Comparison of ENCODE assay signal across 19 mouse cellular contexts in genomic region chr15:100280626-100281025, GRCm38 (mm10). TPM values are rescaled to one million over a fixed set of nuclear protein-coding genes. Genes with fewer than 3 reads are reported as not detected.
"Had no signal": no experiment of that assay in that cellular context is flagged by ENCODE, and none has a peak within 500 bp of the region (broad histone marks: within the 10 kb centered on the region; RNA-seq: fewer than 3 reads in every experiment).

TSS of gene Tmprss12 (plus strand) at chr15:100280837.

- H3K4me2 ChIP-seq: limb, embryonic 15.5 days; liver, embryonic 13.5 days; neural tube, embryonic 13.5 days had no signal

- H3K9ac ChIP-seq: limb, embryonic 15.5 days; liver, embryonic 13.5 days; liver, postnatal 0 days; neural tube, embryonic 13.5 days had no signal

- H3K27ac ChIP-seq: kidney, postnatal 0 days; limb, embryonic 15.5 days; liver, embryonic 13.5 days; midbrain, embryonic 10.5 days; neural tube, embryonic 13.5 days had no signal

- DNase-seq: kidney, adult 11 months; kidney, adult 9 months; kidney, postnatal 36 days; liver, embryonic 13.5 days; liver, postnatal 0 days; midbrain, embryonic 14.5 days; right cerebral cortex, postnatal 14 days; thymus, postnatal 4 days had no signal

- H3K36me3 ChIP-seq: limb, embryonic 15.5 days; liver, embryonic 13.5 days; midbrain, embryonic 10.5 days; neural tube, embryonic 13.5 days had no signal

- H3K4me1 ChIP-seq: limb, embryonic 15.5 days; liver, embryonic 13.5 days; midbrain, embryonic 10.5 days; neural tube, embryonic 13.5 days had no signal

- H3K4me3 ChIP-seq: limb, embryonic 15.5 days; liver, embryonic 13.5 days; midbrain, embryonic 10.5 days; neural tube, embryonic 13.5 days had no signal

- H3K27me3 ChIP-seq: limb, embryonic 15.5 days; liver, embryonic 13.5 days; neural tube, embryonic 13.5 days had no signal

- H3K9me3 ChIP-seq: limb, embryonic 15.5 days; neural tube, embryonic 13.5 days had no signal

RNA-seq across cellular contexts. Expression of gene Tmprss12, which starts in this region (rescaled TPM):
- total RNA-seq: layer of hippocampus, adult 18-20 months; layer of hippocampus, postnatal 10 days; left cerebral cortex, postnatal 14 days had no signal
- polyA plus RNA-seq: intestine, embryonic 14.5 days; kidney, postnatal 0 days; limb, embryonic 11.5 days; limb, embryonic 15.5 days; liver, embryonic 13.5 days; liver, postnatal 0 days; lung, embryonic 16.5 days; midbrain, embryonic 10.5 days; midbrain, embryonic 14.5 days; neural tube, embryonic 13.5 days; spleen, adult 2 months had no signal
